In genomic region chr16:97952371-97952770, GRCm38 (mm10) we compare ENCODE assay signal across 27 mouse cellular contexts. TPM values are rescaled to one million over a fixed set of nuclear protein-coding genes. Genes with fewer than 3 reads are reported as not detected.
DNase-seq lines count a peak whose midpoint lies in the region; ATAC-seq lines count a peak whose summit lies in the region.
"Had no signal": no experiment of that assay in that cellular context is flagged by ENCODE, and none has a peak within 500 bp of the region (broad histone marks: within the 10 kb centered on the region; RNA-seq: fewer than 3 reads in every experiment).

No protein-coding gene starts in this region.

- H3K9ac ChIP-seq in liver, embryonic 12.5 days, result peak overlapping the region; percentile 5; the same call in 1 of the 2 replicates
- peak overlapping the region; percentile 33 for H3K9ac ChIP-seq in liver, embryonic 16.5 days (ENCODE audit: low read depth, low read length)
- H3K9ac ChIP-seq: embryonic facial prominence, embryonic 13.5 days; forebrain, embryonic 12.5 days; forebrain, embryonic 15.5 days; heart, embryonic 12.5 days; heart, embryonic 15.5 days; hindbrain, embryonic 14.5 days had no signal

- H3K9me3 ChIP-seq in liver, embryonic 12.5 days (replicated peaks), result no peaks in the 10 kb centered on the region
- H3K9me3 ChIP-seq in liver, embryonic 16.5 days (replicated peaks; ENCODE audit: control insufficient read depth, low read length), result no peaks in the 10 kb centered on the region
- H3K9me3 ChIP-seq: embryonic facial prominence, embryonic 10.5 days; embryonic facial prominence, embryonic 13.5 days; forebrain, embryonic 12.5 days; forebrain, embryonic 15.5 days; heart, embryonic 12.5 days; heart, embryonic 15.5 days had no signal

- no peak; the same call in 1 of the 2 replicates for ATAC-seq in liver, embryonic 12.5 days
- ATAC-seq in liver, embryonic 16.5 days (ENCODE audit: low read depth), result no peak
- ATAC-seq: activated CD4-positive, CD25-positive, alpha-beta regulatory T cell, adult 4 months; forebrain, embryonic 15.5 days; hindbrain, postnatal 0 days; inflammation-experienced regulatory T-cells, adult 6 months had no signal

- peak overlapping the region; percentile 26; the same call in 1 of the 2 replicates for H3K4me2 ChIP-seq in liver, embryonic 12.5 days
- H3K4me2 ChIP-seq in liver, embryonic 16.5 days (ENCODE audit: low read depth, low read length), result no peak overlapping the region
- H3K4me2 ChIP-seq: embryonic facial prominence, embryonic 13.5 days; forebrain, embryonic 12.5 days; forebrain, embryonic 15.5 days; heart, embryonic 12.5 days; heart, embryonic 15.5 days; hindbrain, embryonic 14.5 days had no signal

- H3K4me3 ChIP-seq in liver, embryonic 12.5 days, result no peak overlapping the region
- no peak overlapping the region for H3K4me3 ChIP-seq in liver, embryonic 16.5 days (ENCODE audit: low read depth, low read length)
- H3K4me3 ChIP-seq: embryonic facial prominence, embryonic 10.5 days; embryonic facial prominence, embryonic 13.5 days; erythroblast, embryonic 14.5 days; forebrain, embryonic 12.5 days; forebrain, embryonic 15.5 days; heart, adult 2 months; heart, embryonic 12.5 days; heart, embryonic 15.5 days had no signal

- no peaks in the 10 kb centered on the region for H3K27me3 ChIP-seq in liver, embryonic 12.5 days (replicated peaks)
- no peaks in the 10 kb centered on the region for H3K27me3 ChIP-seq in liver, embryonic 16.5 days (ENCODE audit: control insufficient read depth, insufficient read depth, low read depth, low read length)
- H3K27me3 ChIP-seq: embryonic facial prominence, embryonic 13.5 days; forebrain, embryonic 12.5 days; forebrain, embryonic 15.5 days had no signal

- peaks cover 37% of the 10 kb centered on the region for H3K4me1 ChIP-seq in liver, embryonic 12.5 days
- H3K4me1 ChIP-seq in liver, embryonic 16.5 days (ENCODE audit: control insufficient read depth, low read depth, low read length), result peaks cover 23% of the 10 kb centered on the region
- H3K4me1 ChIP-seq: embryonic facial prominence, embryonic 13.5 days; forebrain, embryonic 12.5 days; forebrain, embryonic 15.5 days had no signal

- peaks cover 60% of the 10 kb centered on the region for H3K36me3 ChIP-seq in liver, embryonic 12.5 days
- peaks cover 15% of the 10 kb centered on the region for H3K36me3 ChIP-seq in liver, embryonic 16.5 days (ENCODE audit: control insufficient read depth, insufficient read depth)

- DNase-seq in heart, adult 11 months, result peak; percentile 80
- no peak for DNase-seq in heart, adult 8-10 months (ENCODE audit: low spot score)
- no peak for DNase-seq in liver
- DNase-seq in adrenal gland, postnatal 36 days, result no peak
- DNase-seq: adrenal gland, adult 8-10 months; adrenal gland, postnatal 25 days; cerebellum, adult 11 months; cerebellum, adult 8-10 months; cerebellum, postnatal 10 days; cerebellum, postnatal 36 days; embryo, embryonic 11 days; gastrocnemius, postnatal 25 days; heart, adult 2 months; heart, postnatal 4 days had no signal

- peak overlapping the region; percentile 61; the same call in 1 of the 2 replicates for H3K27ac ChIP-seq in liver, embryonic 12.5 days
- H3K27ac ChIP-seq in liver, embryonic 16.5 days (ENCODE audit: low read length), result peak overlapping the region; percentile 65
- H3K27ac ChIP-seq: embryonic facial prominence, embryonic 10.5 days; embryonic facial prominence, embryonic 13.5 days; forebrain, embryonic 12.5 days; forebrain, embryonic 15.5 days; heart, adult 2 months; heart, embryonic 15.5 days; hindbrain, embryonic 14.5 days; hindbrain, postnatal 0 days had no signal

- WGBS in liver, embryonic 12.5 days (ENCODE audit: insufficient replicate concordance), result 78% methylated on average over 4 of the region's 4 CpGs
- WGBS in liver, embryonic 16.5 days (ENCODE audit: insufficient replicate concordance), result 77% methylated on average over 4 of the region's 4 CpGs

RNA-seq across cellular contexts. Expression of gene C2cd2, which starts 10.0 kb away (rescaled TPM):
- 10 to 100 TPM; 18.7 to 27.2 (median 24.4) TPM for total RNA-seq in heart, adult 8-10 months (2022)
- 8.8 and 10.0 TPM in 2 replicates for polyA plus RNA-seq in liver, embryonic 12.5 days (2016; fragmentation: Nextera tagmentation; extraction: Ambion mirVana)
- polyA plus RNA-seq in liver, embryonic 16.5 days (2015; fragmentation: Nextera tagmentation; extraction: Ambion mirVana), result 4.2 and 4.3 TPM in 2 replicates
- total RNA-seq in adrenal gland, postnatal 36 days (2021), result 10 to 100 TPM; 26.5 to 35.1 TPM

RNA-seq across cellular contexts. Expression of gene Zbtb21, which starts 10.1 kb away (rescaled TPM):
- 10 to 100 TPM in 3 of 4 experiments, 1 to 10 TPM in 1; 7.3 to 10.4 (median 10.2) TPM for total RNA-seq in heart, adult 8-10 months (2022)
- 5.0 and 5.1 TPM in 2 replicates for polyA plus RNA-seq in liver, embryonic 12.5 days (2016; fragmentation: Nextera tagmentation; extraction: Ambion mirVana)
- 3.5 and 4.2 TPM in 2 replicates for polyA plus RNA-seq in liver, embryonic 16.5 days (2015; fragmentation: Nextera tagmentation; extraction: Ambion mirVana)
- total RNA-seq in adrenal gland, postnatal 36 days (2021), result 10 to 100 TPM; 38.1 to 52.1 TPM

RNA-seq across cellular contexts. Expression of gene B230307C23Rik, which starts 44.7 kb away (rescaled TPM):
- 1 to 10 TPM; 2.7 to 7.8 (median 3.7) TPM for total RNA-seq in heart, adult 8-10 months (2022)
- polyA plus RNA-seq in liver, embryonic 12.5 days (2016; fragmentation: Nextera tagmentation; extraction: Ambion mirVana), result 20.3 and 22.2 TPM in 2 replicates
- polyA plus RNA-seq in liver, embryonic 16.5 days (2015; fragmentation: Nextera tagmentation; extraction: Ambion mirVana), result 8.7 and 10.0 TPM in 2 replicates
- total RNA-seq in adrenal gland, postnatal 36 days (2021), result 10 to 100 TPM; 37.7 to 40.7 TPM

Comparison
In these comparisons a context has a peak if more than half of its experiments do, and no peak if none do; other contexts are left out.
1. RNA of gene B230307C23Rik, which starts 44.7 kb away (total RNA-seq): 37.7 to 40.7 TPM in adrenal gland, postnatal 36 days; 2.7 to 7.8 TPM in heart, adult 8-10 months; every median in the first group is over 4 times any median in the second.